Mouse (Mus musculus) myocyte (in vitro differentiated cells): Measurements from ENCODE around the gene Hydin.

Experiments used
- E2F4 ChIP-seq: IDR thresholded peaks from one replicate; pipeline ENCODE4 v1.6.1; 2011; ENCODE audit warnings: mild to moderate bottlenecking, control low read depth, moderate library complexity; ENCODE audit not compliant: insufficient read depth
- POLR2A ChIP-seq: IDR thresholded peaks from one replicate; pipeline ENCODE4 v1.6.1; 2011; ENCODE audit warnings: low read depth, mild to moderate bottlenecking, control low read depth, moderate library complexity; ENCODE audit not compliant: insufficient read length
- USF1 ChIP-seq: IDR thresholded peaks from one replicate; pipeline ENCODE4 v1.6.1; 2011; ENCODE audit warnings: low read depth, mild to moderate bottlenecking, control low read depth, moderate library complexity

DNA sequence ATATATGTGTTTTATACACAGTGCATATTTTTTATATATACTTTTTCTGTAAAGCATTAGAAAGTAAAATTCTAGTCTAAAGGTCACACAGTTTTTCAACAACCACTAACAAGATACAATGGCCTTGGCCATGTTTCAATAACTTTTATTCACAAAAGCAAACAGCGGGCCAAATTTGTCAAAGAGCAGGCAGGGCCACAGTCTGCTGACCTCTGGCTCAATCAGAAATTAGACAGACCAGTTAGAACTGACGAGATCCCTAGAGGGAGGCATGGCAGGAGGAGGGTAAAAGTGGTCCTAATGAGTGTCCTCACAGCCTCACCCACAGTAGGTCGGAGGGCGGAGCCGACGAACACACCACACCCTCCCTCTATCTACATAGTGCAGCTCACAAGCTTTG is 267.0 kb downstream of the Hydin start:
- no peak for TF ChIP-seq E2F4
- TF ChIP-seq POLR2A = no peak
- no peak for TF ChIP-seq USF1
